ENCODE assay signal across 22 mouse cellular contexts in the genomic region with DNA sequence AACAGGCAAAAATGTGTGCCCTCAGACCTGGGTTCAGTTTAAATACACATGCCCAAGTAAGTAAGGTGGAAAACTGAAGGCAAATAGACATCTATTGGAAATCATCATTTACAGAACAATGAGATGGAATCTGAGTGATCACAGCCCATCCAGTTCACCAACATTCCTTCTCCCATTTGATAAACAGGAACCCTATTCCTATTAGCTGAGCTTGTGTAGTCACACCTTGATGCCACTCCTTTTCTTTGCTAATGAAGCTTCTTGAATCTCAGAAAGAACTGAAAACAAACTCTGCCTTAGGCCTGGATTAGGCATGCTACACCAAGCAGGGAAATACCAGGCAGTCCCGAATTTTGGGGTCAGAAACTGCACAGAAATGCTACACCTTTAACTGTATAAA.
"Had no signal": no experiment of that assay in that cellular context is flagged by ENCODE, and none has a peak within 500 bp of the region (broad histone marks: within the 10 kb centered on the region; RNA-seq: fewer than 3 reads in every experiment).

No protein-coding gene starts in this region.

- H3K4me1 ChIP-seq: heart, embryonic 10.5 days; heart, embryonic 12.5 days; hindbrain, embryonic 13.5 days; hindbrain, embryonic 15.5 days; limb, embryonic 10.5 days; limb, embryonic 12.5 days; liver, embryonic 13.5 days; liver, embryonic 15.5 days had no signal

- H3K4me3 ChIP-seq: heart, embryonic 10.5 days; heart, embryonic 12.5 days; hindbrain, embryonic 13.5 days; hindbrain, embryonic 15.5 days; layer of hippocampus, adult 2 months; left cerebral cortex, adult 2 months; limb, embryonic 10.5 days; limb, embryonic 12.5 days; liver, embryonic 13.5 days; liver, embryonic 15.5 days had no signal

- H3K9ac ChIP-seq: heart, embryonic 12.5 days; hindbrain, embryonic 13.5 days; hindbrain, embryonic 15.5 days; limb, embryonic 12.5 days; liver, embryonic 13.5 days; liver, embryonic 15.5 days; liver, postnatal 0 days had no signal

- H3K9me3 ChIP-seq: limb, embryonic 10.5 days; liver, embryonic 15.5 days had no signal

- ATAC-seq: hindbrain, postnatal 0 days; intestine, embryonic 16.5 days had no signal

- H3K27ac ChIP-seq: heart, embryonic 10.5 days; hindbrain, embryonic 13.5 days; hindbrain, embryonic 15.5 days; hindbrain, postnatal 0 days; layer of hippocampus, adult 2 months; left cerebral cortex, adult 2 months; limb, embryonic 10.5 days; limb, embryonic 12.5 days; liver, embryonic 13.5 days; liver, embryonic 15.5 days had no signal

- H3K36me3 ChIP-seq: heart, embryonic 10.5 days; hindbrain, embryonic 13.5 days; hindbrain, embryonic 15.5 days; limb, embryonic 10.5 days; limb, embryonic 12.5 days; liver, embryonic 13.5 days; liver, embryonic 15.5 days had no signal

- H3K27me3 ChIP-seq: heart, embryonic 12.5 days; hindbrain, embryonic 13.5 days; hindbrain, embryonic 15.5 days; limb, embryonic 12.5 days; liver, embryonic 13.5 days; liver, embryonic 15.5 days had no signal

- DNase-seq: gastrocnemius, postnatal 10 days; gastrocnemius, postnatal 25 days; kidney, adult 11 months; kidney, adult 2 months; kidney, adult 9 months; kidney, postnatal 10 days; kidney, postnatal 25 days; kidney, postnatal 4 days; liver, postnatal 0 days had no signal

- H3K4me2 ChIP-seq: heart, embryonic 12.5 days; hindbrain, embryonic 13.5 days; hindbrain, embryonic 15.5 days; limb, embryonic 12.5 days; liver, embryonic 11.5 days; liver, embryonic 13.5 days; liver, embryonic 15.5 days had no signal
